Mouse (Mus musculus): ENCODE results near the gene Hoxd4.

DNA sequence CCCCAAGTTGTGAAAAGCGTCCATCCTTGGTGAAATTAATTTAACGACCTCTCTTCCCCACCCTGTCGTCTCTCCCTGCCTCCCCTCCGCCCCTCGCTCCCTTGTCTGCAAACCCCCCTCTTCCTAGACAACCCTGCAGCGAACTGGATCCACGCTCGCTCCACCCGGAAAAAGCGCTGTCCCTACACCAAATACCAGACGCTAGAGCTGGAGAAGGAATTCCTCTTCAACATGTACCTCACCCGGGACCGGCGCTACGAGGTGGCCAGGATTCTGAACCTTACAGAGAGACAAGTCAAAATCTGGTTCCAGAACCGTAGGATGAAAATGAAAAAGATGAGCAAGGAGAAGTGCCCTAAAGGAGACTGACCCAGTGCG is 12.7 kb upstream of the Hoxd4 start:
- no peak for TF ChIP-seq CTCF (conservative IDR thresholded peaks at IDR 0.05; ENCODE audit: insufficient read depth, insufficient read length, low read depth, low read length)
- TF ChIP-seq POLR2A (IDR thresholded peaks at IDR 0.05; ENCODE audit: low read depth, low read length) = no peak
